Mouse (Mus musculus) intestine, postnatal 0 days (tissue): ENCODE results near the gene Enho. TPM values are rescaled to one million over a fixed set of nuclear protein-coding genes. Genes with fewer than 3 reads are reported as not detected.
A peak's percentile ranks its signal among the peaks of the same experiment; 100 is the strongest.

Source experiments
- ATAC-seq: fragments of 200-750 bp; cut with Nextera tagmentation; 2 replicates; pipeline ENCODE4 v1.8.0; 2017; ENCODE audit warnings: mild to moderate bottlenecking, moderate TSS enrichment, moderate library complexity
- H3K27ac ChIP-seq: fragments of 300-500 bp; sonication (generic); 2 replicates; pipeline ENCODE4 v1.5.1; 2014; ENCODE audit warnings: mild to moderate bottlenecking, low read depth, low read length, moderate library complexity
- H3K27me3 ChIP-seq: fragments of 300-500 bp; sonication (generic); replicated peaks from 2 replicates; pipeline ENCODE4 v1.6.1; 2014; ENCODE audit warnings: low read length, mixed read lengths; ENCODE audit not compliant: control insufficient read depth, insufficient read depth
- H3K36me3 ChIP-seq: fragments of 300-500 bp; sonication (generic); 2 replicates; pipeline ENCODE4 v1.6.1; 2014; ENCODE audit warnings: mild to moderate bottlenecking, moderate library complexity; ENCODE audit not compliant: control insufficient read depth, insufficient read depth
- H3K4me1 ChIP-seq: fragments of 300-500 bp; sonication (generic); replicated peaks from 2 replicates; pipeline ENCODE4 v1.6.1; 2014; ENCODE audit warnings: antibody characterized with exemption, low read length, mixed read lengths; ENCODE audit not compliant: control insufficient read depth, insufficient read depth
- H3K4me2 ChIP-seq: fragments of 300-500 bp; sonication (generic); replicated peaks from 2 replicates; pipeline ENCODE4 v1.6.1; 2014; ENCODE audit warnings: low read depth, mild to moderate bottlenecking, moderate library complexity
- H3K4me3 ChIP-seq: fragments of 300-500 bp; sonication (generic); 2 replicates; pipeline ENCODE4 v1.5.1; 2014; ENCODE audit warnings: low read depth, low read length
- H3K9ac ChIP-seq: fragments of 300-500 bp; sonication (generic); 2 replicates; pipeline ENCODE4 v1.6.1; 2014; ENCODE audit warnings: mild to moderate bottlenecking, low read depth, low read length
- H3K9me3 ChIP-seq: fragments of 300-500 bp; sonication (generic); 2 replicates; pipeline ENCODE4 v1.6.1; 2016; ENCODE audit warnings: mixed run types; ENCODE audit not compliant: control insufficient read depth
- CTCF ChIP-seq: sonication (generic); IDR thresholded peaks from 2 replicates; pipeline ENCODE4 v1.5.1; 2016; ENCODE audit warnings: low read depth, mild to moderate bottlenecking, control low read depth, antibody characterized with exemption, moderate library complexity
- WGBS: fragments of 180-500 bp; shearing (Covaris S2); extraction: QIAGEN DNeasy Blood & Tissue Kit; methylation state at CpG from one replicate; pipeline ENCODE4 v1.1.7; 2014; 5-methylcytosine and 5-hydroxymethylcytosine counted together
- polyA plus RNA-seq: library from polyadenylated mRNA; unstranded; fragments of >200 nt; fragmentation: Nextera tagmentation; extraction: Ambion mirVana; gene quantifications from 2 replicates; pipeline ENCODE4 v1.2.1, GENCODE M21; 2015

Gene Enho
- polyA plus RNA-seq, 1 experiment from 2014 or later, result 8.6 TPM

DNA sequence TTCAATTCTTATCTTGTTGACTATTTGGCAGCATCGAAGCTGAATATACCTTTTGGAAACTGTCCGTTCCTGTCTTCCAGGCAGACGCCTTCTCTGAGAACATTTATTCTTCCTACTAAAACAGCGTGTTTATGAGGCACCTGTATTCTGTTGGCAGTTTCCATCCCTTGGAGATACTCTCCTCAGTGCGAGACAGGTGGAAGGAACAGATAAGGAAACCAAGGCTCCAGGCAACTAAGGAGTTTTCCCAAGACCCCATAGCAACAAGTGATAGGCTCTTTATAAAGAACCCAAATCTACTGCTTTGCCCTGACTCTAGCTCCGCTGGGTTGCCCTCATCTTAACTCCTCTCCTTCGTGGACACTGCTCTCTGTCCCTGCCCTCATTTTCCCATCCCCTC, 8.5 kb upstream of the Enho start:
- Histone ChIP-seq H3K9ac (no peak overlapping the region), H3K9me3 (no peaks in the 10 kb centered on the region), H3K4me1 (no peaks in the 10 kb centered on the region), H3K4me2 (no peak overlapping the region), H3K4me3 (no peak overlapping the region), H3K36me3 (no peaks in the 10 kb centered on the region), H3K27ac (no peak overlapping the region), H3K27me3 (no peaks in the 10 kb centered on the region)
- WGBS, result 60% methylated on average over 7 of the region's 7 CpGs
- no peak for TF ChIP-seq CTCF
- ATAC-seq, result no peak

DNA sequence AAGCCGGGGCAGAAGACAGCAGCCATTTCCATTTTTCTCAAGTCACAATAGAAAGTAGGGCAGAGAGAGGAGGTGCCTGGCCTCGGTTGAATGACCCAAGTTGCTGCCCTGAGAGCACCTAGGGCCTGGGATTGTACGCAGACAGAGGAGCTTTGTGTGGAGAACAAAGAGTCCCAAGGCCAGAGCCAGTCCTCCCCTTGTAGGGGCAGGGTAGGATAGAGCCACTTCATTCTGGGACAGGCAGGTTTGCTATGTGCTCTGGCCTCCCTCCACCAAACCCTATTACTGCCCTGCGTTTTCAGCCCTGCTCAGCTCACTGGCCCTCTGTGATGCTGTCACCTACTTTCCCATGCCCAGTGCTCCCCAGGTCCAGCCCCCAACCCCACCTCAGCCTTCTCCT, 8.0 kb upstream of the Enho start:
- Histone ChIP-seq H3K4me1 (no peaks in the 10 kb centered on the region), H3K27ac (no peak overlapping the region), H3K9ac (no peak overlapping the region), H3K27me3 (no peaks in the 10 kb centered on the region), H3K36me3 (no peaks in the 10 kb centered on the region), H3K4me2 (no peak overlapping the region), H3K9me3 (no peaks in the 10 kb centered on the region), H3K4me3 (no peak overlapping the region)
- 53% methylated on average over 4 of the region's 4 CpGs for WGBS
- no peak for TF ChIP-seq CTCF
- no peak for ATAC-seq

DNA sequence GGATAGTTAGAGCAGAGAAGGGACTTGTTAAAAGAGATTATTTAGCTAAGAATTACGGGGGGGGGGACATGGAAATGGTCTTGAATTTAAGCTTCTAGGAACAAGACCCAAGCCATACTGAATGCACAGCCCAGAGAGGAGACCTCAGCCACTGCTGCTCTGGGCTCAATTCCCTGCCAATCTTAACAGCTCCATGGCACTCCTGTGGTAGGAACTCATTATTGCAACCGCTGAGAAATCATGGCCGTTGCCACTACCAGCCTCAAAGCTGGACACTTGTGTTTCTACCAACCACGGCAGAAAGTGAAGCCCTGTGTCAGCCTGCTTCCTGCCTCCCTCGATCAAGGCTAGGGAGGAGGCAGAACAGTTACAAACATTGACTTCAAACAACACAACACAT, 5.4 kb upstream of the Enho start:
- no peak for ATAC-seq
- H3K4me3 ChIP-seq, result no peak overlapping the region
- 23% methylated on average over 5 of the region's 5 CpGs for WGBS
- no peak overlapping the region for H3K9ac ChIP-seq
- no peak overlapping the region for H3K4me2 ChIP-seq
- TF ChIP-seq CTCF, result peak; percentile 67
- no peaks in the 10 kb centered on the region for H3K4me1 ChIP-seq
- no peak overlapping the region for H3K27ac ChIP-seq
- H3K9me3 ChIP-seq, result no peaks in the 10 kb centered on the region
- H3K36me3 ChIP-seq, result no peaks in the 10 kb centered on the region
- H3K27me3 ChIP-seq, result no peaks in the 10 kb centered on the region

DNA sequence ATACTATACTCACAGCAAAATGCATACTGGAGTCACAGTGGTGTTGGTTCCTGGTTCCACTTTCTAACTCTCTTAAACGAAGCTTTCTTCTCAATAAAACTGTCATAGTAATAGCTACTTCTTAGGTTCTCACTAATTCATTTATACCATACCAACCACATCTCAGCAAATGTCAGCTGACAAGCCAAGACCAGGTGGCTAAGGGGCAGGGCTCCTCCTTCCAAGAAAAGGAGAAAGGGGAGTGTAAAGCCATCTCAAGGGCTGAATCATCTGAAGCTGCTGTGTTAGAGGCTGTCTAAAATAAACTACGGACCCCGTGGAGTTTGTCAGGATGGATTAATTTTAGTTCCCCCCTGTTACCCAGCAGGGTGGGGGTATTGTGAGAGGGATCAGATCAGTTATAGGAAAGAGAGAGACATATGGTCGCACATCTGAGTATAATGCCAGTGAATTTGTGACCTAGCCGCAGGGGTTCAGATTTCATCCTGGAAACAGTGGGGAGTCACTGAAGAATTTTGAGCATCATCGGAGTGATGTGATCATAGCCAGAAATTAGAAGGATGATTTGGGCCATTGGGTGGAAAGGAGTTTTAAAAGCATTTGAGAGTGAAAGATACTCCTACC, 1.2 kb upstream of the Enho start:
- Histone ChIP-seq H3K36me3 (no peaks in the 10 kb centered on the region), H3K27me3 (peaks cover 13% of the 10 kb centered on the region), H3K9ac (no peak overlapping the region), H3K4me3 (no peak overlapping the region), H3K9me3 (no peaks in the 10 kb centered on the region), H3K4me1 (no peaks in the 10 kb centered on the region), H3K27ac (no peak overlapping the region), H3K4me2 (no peak overlapping the region)
- ATAC-seq, result no peak
- 87% methylated on average over 6 of the region's 6 CpGs for WGBS
- no peak for TF ChIP-seq CTCF

DNA sequence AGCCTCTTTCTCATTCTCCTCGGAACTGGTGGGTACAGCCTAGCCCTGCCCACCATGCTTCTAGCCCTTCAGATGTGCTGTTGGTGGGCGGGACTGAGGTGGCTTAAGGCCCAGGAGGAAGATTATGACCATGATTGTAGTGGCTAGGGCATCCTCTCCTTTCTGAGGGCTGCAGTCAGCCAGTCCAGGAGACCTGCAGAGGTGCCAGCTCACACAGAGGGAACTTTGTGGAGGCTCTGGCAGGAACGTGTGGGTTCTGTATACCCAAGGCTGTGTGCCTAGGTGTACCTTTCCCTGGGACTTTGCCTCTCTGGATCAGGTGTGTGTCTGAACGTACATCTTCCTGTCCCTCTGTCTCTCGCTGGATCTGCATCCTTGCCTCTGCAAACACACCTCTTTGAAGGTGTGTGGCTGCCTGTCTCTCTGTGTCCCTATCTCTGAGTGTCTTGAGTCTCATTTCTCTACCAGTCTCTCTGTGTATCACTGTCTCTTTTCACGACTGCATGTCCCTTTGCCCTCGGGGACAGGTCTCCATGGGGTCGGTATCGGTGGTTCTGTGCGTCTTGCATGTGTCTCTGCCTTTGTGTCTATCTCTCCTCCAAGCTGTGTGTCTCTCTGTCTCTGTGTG, 796 bp downstream of the Enho start:
- TF ChIP-seq CTCF, result no peak
- Histone ChIP-seq H3K4me3 (peak overlapping the region; percentile 47), H3K27me3 (peaks cover 13% of the 10 kb centered on the region), H3K36me3 (no peaks in the 10 kb centered on the region), H3K4me2 (peak overlapping the region; percentile 81), H3K9ac (peak overlapping the region; percentile 64), H3K4me1 (no peaks in the 10 kb centered on the region), H3K9me3 (no peaks in the 10 kb centered on the region), H3K27ac (no peak overlapping the region; the same call in 1 of the 2 replicates)
- peak; percentile 3; the same call in 1 of the 2 replicates for ATAC-seq
- 24% methylated on average over 10 of the region's 10 CpGs for WGBS

DNA sequence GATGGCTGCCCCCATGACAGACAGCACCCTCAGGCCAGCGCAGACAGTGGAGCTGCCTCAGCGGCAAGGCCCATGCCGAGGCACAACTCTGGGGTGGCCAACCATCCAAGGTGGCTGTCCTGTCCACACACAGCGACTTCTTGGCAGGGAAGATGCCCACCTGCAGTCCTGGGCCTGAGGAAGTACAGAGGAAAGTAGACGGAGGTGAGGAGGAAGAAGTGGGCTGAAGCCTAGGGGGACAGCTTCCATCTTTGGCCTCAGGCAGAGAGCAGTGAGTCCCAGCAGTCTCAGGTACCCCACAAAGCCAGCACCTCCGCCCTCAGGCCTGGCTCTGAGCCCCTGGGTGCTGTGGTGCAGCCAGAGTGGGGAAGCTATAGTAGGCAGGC, 1.3 kb downstream of the Enho start:
- Histone ChIP-seq H3K4me3 (no peak overlapping the region), H3K27me3 (peaks cover 13% of the 10 kb centered on the region), H3K4me2 (peak overlapping the region; percentile 81; the same call in 1 of the 2 replicates), H3K9ac (no peak overlapping the region), H3K9me3 (no peaks in the 10 kb centered on the region), H3K27ac (no peak overlapping the region), H3K4me1 (no peaks in the 10 kb centered on the region), H3K36me3 (no peaks in the 10 kb centered on the region)
- no peak for ATAC-seq
- TF ChIP-seq CTCF, result no peak
- WGBS, result 88% methylated on average over 6 of the region's 6 CpGs
